Mouse (Mus musculus) forebrain, postnatal 0 days (tissue): ENCODE measurements at regions not wholly inside any gene's neighbourhood (a gene's known extent, or its start where the extent isn't known, plus 50 kb on each side); places are given as distances from the start of the nearest gene placed in this dataset.

ENCODE experiments used
- ATAC-seq: fragments of 200-750 bp; cut with Nextera tagmentation; 2 replicates; pipeline ENCODE4 v1.8.0; 2017; ENCODE audit warnings: mild to moderate bottlenecking, moderate library complexity
- DNase-seq: peaks from one replicate; pipeline ENCODE4 v3.0.0-alpha.2; 2015
- H3K27ac ChIP-seq: fragments of 300-500 bp; sonication (generic); 2 replicates; pipeline ENCODE4 v1.5.1; 2014; ENCODE audit warnings: low read depth, mild to moderate bottlenecking, antibody characterized with exemption, low read length, moderate library complexity, mixed read lengths
- H3K27me3 ChIP-seq: fragments of 300-500 bp; sonication (generic); 2 replicates; pipeline ENCODE4 v1.6.1; 2014; ENCODE audit warnings: mild to moderate bottlenecking, low read length, mixed read lengths; ENCODE audit not compliant: insufficient read depth
- H3K36me3 ChIP-seq: fragments of 300-500 bp; sonication (generic); 2 replicates; pipeline ENCODE4 v1.6.1; 2014; ENCODE audit warnings: mild to moderate bottlenecking, moderate library complexity; ENCODE audit not compliant: insufficient read depth
- H3K4me1 ChIP-seq: fragments of 300-500 bp; sonication (generic); 2 replicates; pipeline ENCODE4 v1.6.1; 2014; ENCODE audit warnings: antibody characterized with exemption; ENCODE audit not compliant: insufficient read depth
- H3K4me2 ChIP-seq: fragments of 300-500 bp; sonication (generic); 2 replicates; pipeline ENCODE4 v1.6.1; 2014; ENCODE audit warnings: low read depth, mild to moderate bottlenecking, moderate library complexity
- H3K4me3 ChIP-seq: fragments of 300-500 bp; sonication (generic); 2 replicates; pipeline ENCODE4 v1.5.1; 2014; ENCODE audit warnings: low read depth, low read length, mixed read lengths
- H3K9ac ChIP-seq: fragments of 300-500 bp; sonication (generic); 2 replicates; pipeline ENCODE4 v1.6.1; 2014; ENCODE audit warnings: mild to moderate bottlenecking
- H3K9me3 ChIP-seq: fragments of 300-500 bp; sonication (generic); 2 replicates; pipeline ENCODE4 v1.6.1; 2016; ENCODE audit warnings: low read length
- CTCF ChIP-seq: sonication (generic); IDR thresholded peaks from 2 replicates; pipeline ENCODE4 v1.5.1; 2016; ENCODE audit warnings: antibody characterized with exemption, control low read depth, low read depth
- WGBS: fragments of 180-500 bp; shearing (Covaris S2); extraction: QIAGEN DNeasy Blood & Tissue Kit; methylation state at CpG from one replicate; pipeline ENCODE4 v1.1.7; 2014; 5-methylcytosine and 5-hydroxymethylcytosine counted together

DNA sequence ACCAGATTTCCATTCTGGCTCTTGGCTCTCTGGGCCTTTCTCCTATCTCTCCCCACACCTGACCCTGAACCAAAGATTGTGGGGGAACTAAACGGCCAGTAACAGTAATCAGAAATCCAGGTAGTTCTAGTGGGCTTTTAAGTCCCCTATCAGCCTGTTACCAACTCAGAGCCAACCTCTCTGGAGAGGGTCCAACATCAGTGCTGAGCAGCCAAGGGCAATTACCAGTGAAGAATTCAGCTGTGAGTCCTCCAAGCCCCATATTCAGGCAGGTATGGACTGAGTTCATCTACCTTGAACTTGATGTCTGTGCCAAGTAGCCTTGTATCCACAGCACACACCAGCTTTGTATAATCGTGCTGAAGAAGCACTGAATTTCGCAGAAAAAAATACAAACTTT lies 1636.7 kb downstream of the Efnb2 start:
- no peaks in the 10 kb centered on the region for H3K27me3 ChIP-seq
- no peak for TF ChIP-seq CTCF
- WGBS = 81% methylated on average over 3 of the region's 3 CpGs
- H3K36me3 ChIP-seq = no peaks in the 10 kb centered on the region
- no peak overlapping the region for H3K9ac ChIP-seq
- no peak overlapping the region for H3K27ac ChIP-seq
- ATAC-seq (no peak), DNase-seq (no peak)
- no peak overlapping the region for H3K4me3 ChIP-seq
- no peaks in the 10 kb centered on the region for H3K9me3 ChIP-seq
- H3K4me2 ChIP-seq = no peak overlapping the region
- H3K4me1 ChIP-seq = no peaks in the 10 kb centered on the region

DNA sequence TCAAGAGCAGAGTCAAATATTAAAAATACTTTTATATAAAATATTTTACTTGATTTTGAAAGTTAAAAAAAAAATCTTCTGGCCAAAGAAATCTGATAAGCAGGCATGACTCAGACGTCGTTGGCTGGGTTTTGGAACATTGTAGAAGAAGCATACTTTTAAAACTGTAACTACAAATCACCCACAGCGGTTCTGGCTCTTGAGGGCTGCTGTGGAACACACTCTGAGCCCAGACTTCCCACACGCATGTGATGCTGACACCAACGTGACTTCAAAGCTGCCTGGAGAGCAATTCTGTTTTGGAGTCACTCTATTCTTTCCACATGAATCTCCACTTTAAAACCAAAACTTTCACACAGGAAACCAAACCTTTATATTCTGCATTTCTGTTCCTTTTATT lies 1649.2 kb downstream of the Efnb2 start:
- Histone ChIP-seq H3K9ac (no peak overlapping the region), H3K4me2 (no peak overlapping the region), H3K9me3 (no peaks in the 10 kb centered on the region), H3K27ac (no peak overlapping the region), H3K4me1 (no peaks in the 10 kb centered on the region), H3K27me3 (no peaks in the 10 kb centered on the region), H3K4me3 (no peak overlapping the region), H3K36me3 (no peaks in the 10 kb centered on the region)
- no peak for DNase-seq
- WGBS = 81% methylated on average over 5 of the region's 5 CpGs
- TF ChIP-seq CTCF = no peak
- ATAC-seq = no peak

DNA sequence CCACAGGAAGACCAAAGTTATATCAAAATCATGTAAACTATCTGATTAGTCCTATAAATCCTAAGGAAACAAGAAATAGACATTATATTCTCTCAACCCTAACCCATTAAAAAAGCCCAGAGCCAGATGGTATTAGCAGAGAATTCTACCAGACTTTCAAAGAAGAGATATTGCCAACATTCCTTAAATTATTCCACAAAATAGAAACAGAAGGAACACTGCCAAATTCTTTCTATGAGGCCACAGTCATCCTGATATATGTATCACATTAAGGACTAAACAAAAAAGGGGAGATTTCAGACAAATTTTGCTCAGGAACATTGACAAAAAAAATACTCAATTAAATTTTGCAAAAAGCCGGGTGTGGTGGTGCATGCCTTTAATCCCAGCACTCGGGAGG lies 1669.5 kb downstream of the Efnb2 start:
- H3K9me3 ChIP-seq = no peaks in the 10 kb centered on the region
- H3K4me3 ChIP-seq = no peak overlapping the region
- H3K27me3 ChIP-seq = no peaks in the 10 kb centered on the region
- no peak overlapping the region for H3K27ac ChIP-seq
- WGBS = 82% methylated on average over 2 of the region's 2 CpGs
- TF ChIP-seq CTCF = no peak
- no peaks in the 10 kb centered on the region for H3K36me3 ChIP-seq
- H3K4me1 ChIP-seq = no peaks in the 10 kb centered on the region
- no peak overlapping the region for H3K9ac ChIP-seq
- DNase-seq (no peak), ATAC-seq (no peak)
- no peak overlapping the region for H3K4me2 ChIP-seq

DNA sequence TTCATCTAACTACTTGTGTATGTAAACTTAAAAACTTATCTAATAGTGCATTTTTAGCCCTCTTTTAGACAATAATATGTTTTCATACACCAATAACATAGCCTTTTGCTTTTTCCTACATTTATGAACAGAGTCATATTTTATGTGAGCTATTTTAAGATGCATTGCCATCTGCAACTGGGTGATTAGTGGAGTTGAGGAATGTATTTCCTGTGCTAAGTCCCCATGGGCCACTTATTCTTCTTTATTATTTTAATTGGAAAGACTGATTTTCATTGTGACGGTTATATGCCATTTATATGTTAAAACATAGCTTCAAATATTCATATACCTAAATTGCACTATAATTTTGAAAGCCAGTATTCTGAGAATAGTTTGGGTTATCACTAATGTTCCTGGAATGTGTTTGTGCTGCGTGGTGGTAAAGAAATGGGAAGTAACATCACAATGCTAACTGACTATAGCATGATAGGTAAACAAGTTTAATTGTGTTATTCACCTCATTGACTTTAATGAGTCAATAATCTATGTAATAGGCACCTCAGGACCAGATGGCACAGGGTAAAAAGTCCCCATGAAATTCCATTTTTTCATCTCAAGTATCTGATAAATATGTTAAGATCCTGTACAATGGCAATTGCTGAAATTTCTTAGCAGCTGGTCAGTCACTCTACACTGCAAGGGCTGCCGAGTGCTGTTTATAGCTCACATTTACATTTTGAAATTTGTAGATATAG lies 1671.5 kb downstream of the Efnb2 start:
- H3K27me3 ChIP-seq = no peaks in the 10 kb centered on the region
- no peaks in the 10 kb centered on the region for H3K9me3 ChIP-seq
- H3K4me3 ChIP-seq = no peak overlapping the region
- no peak overlapping the region for H3K27ac ChIP-seq
- H3K9ac ChIP-seq = no peak overlapping the region
- no peak for TF ChIP-seq CTCF
- no peak for DNase-seq
- H3K4me1 ChIP-seq = no peaks in the 10 kb centered on the region
- ATAC-seq = no peak
- H3K36me3 ChIP-seq = no peaks in the 10 kb centered on the region
- no peak overlapping the region for H3K4me2 ChIP-seq
- WGBS = 70% methylated on average over 3 of the region's 3 CpGs

DNA sequence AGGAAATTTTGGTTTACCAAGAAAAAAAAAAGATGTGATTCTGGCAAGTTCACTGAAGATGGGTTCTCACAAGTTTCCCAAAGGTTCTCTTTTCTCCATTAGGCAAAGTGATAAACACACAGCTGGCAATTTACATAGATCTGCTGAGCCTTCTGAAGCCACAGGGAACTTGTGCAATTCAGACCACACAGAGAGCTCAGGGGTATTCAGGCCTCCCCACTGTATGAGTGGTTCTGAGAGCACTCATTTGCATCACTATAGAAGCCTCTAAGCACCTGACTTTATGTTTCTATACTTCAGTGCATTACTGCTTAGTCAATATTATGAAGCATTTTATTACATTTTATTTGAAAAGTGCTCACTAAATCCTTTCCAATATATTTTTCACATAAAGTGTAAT lies 1687.1 kb downstream of the Efnb2 start:
- H3K4me3 ChIP-seq = no peak overlapping the region
- no peak overlapping the region for H3K4me2 ChIP-seq
- no peaks in the 10 kb centered on the region for H3K27me3 ChIP-seq
- no peak for ATAC-seq
- H3K4me1 ChIP-seq = no peaks in the 10 kb centered on the region
- no peak overlapping the region for H3K9ac ChIP-seq
- H3K27ac ChIP-seq = no peak overlapping the region
- no peaks in the 10 kb centered on the region for H3K9me3 ChIP-seq
- no peak for TF ChIP-seq CTCF
- H3K36me3 ChIP-seq = no peaks in the 10 kb centered on the region
- DNase-seq = no peak

DNA sequence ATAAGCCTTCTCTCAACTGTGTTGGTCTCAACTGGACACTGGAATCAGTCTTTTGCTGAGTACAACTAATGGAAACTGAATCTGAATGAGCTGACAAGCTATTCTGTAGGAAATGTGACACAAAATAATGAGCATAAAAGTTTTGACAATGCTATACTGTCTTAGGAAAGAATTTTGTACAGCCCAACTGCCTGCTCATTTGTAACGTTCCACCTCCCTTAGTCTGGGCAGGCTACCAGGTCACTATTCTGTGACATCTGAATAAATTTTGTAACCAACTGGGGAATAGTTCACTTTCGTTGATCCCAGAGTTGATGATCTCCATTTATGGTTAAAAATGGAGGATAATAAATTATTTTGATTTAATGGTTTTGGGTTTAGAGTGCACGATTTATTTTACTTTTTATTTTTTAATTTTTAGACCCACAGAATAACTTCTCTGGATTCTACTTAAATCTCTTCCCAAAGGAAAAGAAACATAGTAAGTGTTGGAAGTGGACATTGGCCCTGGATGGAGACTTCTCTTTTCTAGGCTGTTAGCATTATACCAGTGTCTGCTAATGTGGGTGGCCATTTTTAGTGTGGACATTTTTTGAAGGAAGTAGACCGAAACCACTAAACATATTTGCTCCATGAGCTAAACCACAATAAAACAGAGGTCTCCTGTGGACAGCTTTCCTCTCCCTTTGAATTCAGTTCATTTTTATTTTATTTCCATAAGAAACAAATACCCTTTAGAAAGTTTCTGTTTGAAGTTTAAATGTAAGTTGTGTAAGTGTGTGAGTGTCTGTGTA lies 1697.8 kb downstream of the Efnb2 start:
- Histone ChIP-seq H3K27me3 (no peaks in the 10 kb centered on the region), H3K4me2 (no peak overlapping the region), H3K36me3 (no peaks in the 10 kb centered on the region), H3K9me3 (no peaks in the 10 kb centered on the region), H3K27ac (no peak overlapping the region), H3K4me1 (no peaks in the 10 kb centered on the region), H3K4me3 (no peak overlapping the region), H3K9ac (no peak overlapping the region)
- TF ChIP-seq CTCF = no peak
- DNase-seq (no peak), ATAC-seq (no peak)
- 86% methylated on average over 4 of the region's 4 CpGs for WGBS

DNA sequence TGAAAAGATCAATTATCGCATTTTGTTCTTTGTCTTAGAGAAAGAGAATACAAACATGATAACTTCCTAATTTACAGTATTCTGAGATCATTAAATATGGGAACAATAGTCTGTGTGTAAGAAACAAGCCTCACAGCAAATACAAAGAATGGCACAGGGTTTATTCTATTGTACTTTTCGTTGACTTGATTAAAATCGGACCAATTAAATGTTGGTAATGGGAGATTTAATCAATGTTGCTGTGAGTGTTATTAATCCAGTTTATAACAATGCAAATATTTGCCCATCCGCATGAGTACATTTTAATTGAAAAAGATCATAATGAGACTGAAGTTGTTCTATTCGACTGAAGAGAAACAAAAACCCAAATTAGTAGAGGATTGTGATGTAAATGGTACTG lies 1703.0 kb downstream of the Efnb2 start:
- Histone ChIP-seq H3K4me1 (no peaks in the 10 kb centered on the region), H3K27me3 (no peaks in the 10 kb centered on the region), H3K9ac (no peak overlapping the region), H3K27ac (no peak overlapping the region), H3K4me3 (no peak overlapping the region), H3K4me2 (no peak overlapping the region), H3K9me3 (no peaks in the 10 kb centered on the region), H3K36me3 (no peaks in the 10 kb centered on the region)
- ATAC-seq (no peak), DNase-seq (no peak)
- WGBS = 59% methylated on average over 5 of the region's 5 CpGs
- TF ChIP-seq CTCF = no peak
